ENCODE assay signal across 20 mouse cellular contexts in genomic region chr6:22030381-22030780, GRCm38 (mm10). TPM values are rescaled to one million over a fixed set of nuclear protein-coding genes. Genes with fewer than 3 reads are reported as not detected.
DNase-seq lines count a peak whose midpoint lies in the region; ATAC-seq and TF ChIP-seq lines count a peak whose summit lies in the region.
"Had no signal": no experiment of that assay in that cellular context is flagged by ENCODE, and none has a peak within 500 bp of the region (broad histone marks: within the 10 kb centered on the region; RNA-seq: fewer than 3 reads in every experiment).

No protein-coding gene starts in this region.

- no peak for ATAC-seq in midbrain, embryonic 11.5 days (ENCODE audit: low FRiP score)
- no peak for ATAC-seq in midbrain, postnatal 0 days (ENCODE audit: low FRiP score)
- ATAC-seq in granulocyte monocyte progenitor cell, adult 5-6 weeks (replicated peaks; ENCODE audit: poor library complexity, severe bottlenecking) = no peak
- ATAC-seq: intestine, embryonic 16.5 days had no signal

- no peak overlapping the region for H3K4me3 ChIP-seq in midbrain, embryonic 11.5 days (ENCODE audit: low read depth, low read length)
- no peak overlapping the region for H3K4me3 ChIP-seq in midbrain, postnatal 0 days (ENCODE audit: low read depth, low read length)
- H3K4me3 ChIP-seq: forebrain, embryonic 10.5 days; heart, embryonic 13.5 days; hindbrain, embryonic 15.5 days; limb, embryonic 15.5 days; liver, embryonic 15.5 days; myocyte; neural tube, embryonic 15.5 days; stomach, embryonic 15.5 days had no signal

- WGBS in midbrain, embryonic 11.5 days = 82% methylated on average over 7 of the region's 7 CpGs
- WGBS in midbrain, postnatal 0 days = 80% methylated on average over 7 of the region's 7 CpGs

- intact Hi-C loops in gastrocnemius, postnatal 14 days (cut with DNase I; ENCODE audit: low total_unique reads) = no loop called here

- no peaks in the 10 kb centered on the region for H3K27me3 ChIP-seq in midbrain, embryonic 11.5 days (ENCODE audit: control insufficient read depth, insufficient read depth, low read length)
- no peaks in the 10 kb centered on the region for H3K27me3 ChIP-seq in midbrain, postnatal 0 days (ENCODE audit: insufficient read depth, low read length)
- H3K27me3 ChIP-seq: heart, embryonic 13.5 days; hindbrain, embryonic 15.5 days; limb, embryonic 15.5 days; liver, embryonic 15.5 days; neural tube, embryonic 15.5 days; stomach, embryonic 15.5 days had no signal

- H3K9ac ChIP-seq in midbrain, embryonic 11.5 days (ENCODE audit: low read length) = no peak overlapping the region
- no peak overlapping the region for H3K9ac ChIP-seq in midbrain, postnatal 0 days (replicated peaks; ENCODE audit: low read length, poor library complexity, severe bottlenecking)
- H3K9ac ChIP-seq: heart, embryonic 13.5 days; hindbrain, embryonic 15.5 days; limb, embryonic 15.5 days; liver, embryonic 15.5 days; neural tube, embryonic 15.5 days; stomach, embryonic 15.5 days had no signal

- TF ChIP-seq CTCF in midbrain, postnatal 0 days (IDR thresholded peaks at IDR 0.05) = no peak

- H3K27ac ChIP-seq in midbrain, embryonic 11.5 days (ENCODE audit: low read depth, low read length) = no peak overlapping the region
- H3K27ac ChIP-seq in midbrain, postnatal 0 days (ENCODE audit: low read depth, low read length) = no peak overlapping the region
- H3K27ac ChIP-seq: forebrain, embryonic 10.5 days; heart, embryonic 13.5 days; hindbrain, embryonic 15.5 days; limb, embryonic 15.5 days; liver, embryonic 15.5 days; neural tube, embryonic 15.5 days; stomach, embryonic 15.5 days had no signal

- no peaks in the 10 kb centered on the region for H3K36me3 ChIP-seq in midbrain, embryonic 11.5 days (ENCODE audit: control insufficient read depth, insufficient read depth, low read length)
- no peaks in the 10 kb centered on the region for H3K36me3 ChIP-seq in midbrain, postnatal 0 days (ENCODE audit: insufficient read depth, low read length)
- H3K36me3 ChIP-seq: forebrain, embryonic 10.5 days; heart, embryonic 13.5 days; hindbrain, embryonic 15.5 days; limb, embryonic 15.5 days; liver, embryonic 15.5 days; neural tube, embryonic 15.5 days; stomach, embryonic 15.5 days had no signal

- no peaks in the 10 kb centered on the region for H3K4me1 ChIP-seq in midbrain, embryonic 11.5 days (ENCODE audit: control insufficient read depth, insufficient read depth, low read length)
- H3K4me1 ChIP-seq in midbrain, postnatal 0 days (ENCODE audit: insufficient read depth, low read length) = no peaks in the 10 kb centered on the region
- H3K4me1 ChIP-seq: stomach, embryonic 15.5 days had no signal

- H3K4me2 ChIP-seq in midbrain, embryonic 11.5 days = no peak overlapping the region
- H3K4me2 ChIP-seq in midbrain, postnatal 0 days (ENCODE audit: low read depth, low read length, poor library complexity, severe bottlenecking) = no peak overlapping the region
- H3K4me2 ChIP-seq: heart, embryonic 13.5 days; hindbrain, embryonic 15.5 days; limb, embryonic 15.5 days; liver, embryonic 15.5 days; neural tube, embryonic 15.5 days; stomach, embryonic 15.5 days had no signal

- H3K9me3 ChIP-seq in midbrain, embryonic 11.5 days (ENCODE audit: control insufficient read depth, low read length) = no peaks in the 10 kb centered on the region
- H3K9me3 ChIP-seq in midbrain, postnatal 0 days (ENCODE audit: low read length) = no peaks in the 10 kb centered on the region
- H3K9me3 ChIP-seq: forebrain, embryonic 10.5 days; heart, embryonic 13.5 days; hindbrain, embryonic 15.5 days; limb, embryonic 15.5 days; liver, embryonic 15.5 days; neural tube, embryonic 15.5 days; stomach, embryonic 15.5 days had no signal

- DNase-seq in frontal cortex, postnatal 36 days (ENCODE audit: low spot score in 2 of 2) = peak; percentile 10 to 29
- no peak for DNase-seq in frontal cortex, postnatal 10 days (ENCODE audit: low spot score in 2 of 2)
- peak; percentile 33 for DNase-seq in midbrain, embryonic 11.5 days (ENCODE audit: low spot score, missing footprints)
- DNase-seq in midbrain, postnatal 0 days (ENCODE audit: low spot score) = no peak
- peak; percentile 19 to 37 for DNase-seq in cerebellum, postnatal 10 days
- DNase-seq in gastrocnemius, postnatal 14 days = no peak
- DNase-seq: embryo, embryonic 11 days; heart, adult 18-20 months; heart, postnatal 36 days; midbrain, embryonic 14.5 days had no signal

RNA-seq across cellular contexts. Expression of gene Cped1, which starts 44.7 kb away (rescaled TPM):
- polyA plus RNA-seq in midbrain, embryonic 11.5 days (2014; fragmentation: Nextera tagmentation; extraction: Ambion mirVana) = 9.6 and 12.9 TPM in 2 replicates
- 4.4 and 5.5 TPM in 2 replicates for total RNA-seq in midbrain, postnatal 0 days (2014; rRNA removed)
- polyA plus RNA-seq in midbrain, postnatal 0 days (2015; fragmentation: Nextera tagmentation; extraction: Ambion mirVana) = 1.7 and 2.5 TPM in 2 replicates
- 1.3 and 2.1 TPM in 2 replicates for total RNA-seq in granulocyte monocyte progenitor cell, adult 5-6 weeks (2014; fragmentation: Nextera tagmentation)
- 0.60 and 0.72 TPM in 2 replicates for total RNA-seq in granulocyte monocyte progenitor cell, adult 5-6 weeks (2017)
- 10 to 100 TPM; 15.6 to 16.3 TPM for total RNA-seq in gastrocnemius, postnatal 14 days (2021)

Comparison
In these comparisons a context has a peak if more than half of its experiments do, and no peak if none do; other contexts are left out.
1. DNase-seq: peak in frontal cortex, postnatal 36 days (2 of 2), midbrain, embryonic 11.5 days (single experiment) and cerebellum, postnatal 10 days (2 of 2); none in frontal cortex, postnatal 10 days (0 of 2), midbrain, postnatal 0 days (single experiment) and gastrocnemius, postnatal 14 days (single experiment).